Mouse (Mus musculus) small intestine, adult 2 months (tissue): ENCODE data around the gene Arhgap29.

ENCODE experiments used
- CTCF ChIP-seq: fragments of 200-500 bp; IDR thresholded peaks from 2 replicates; pipeline ENCODE4 v1.5.1; 2012; ENCODE audit warnings: low read depth, mild to moderate bottlenecking, control low read depth, inconsistent platforms, low read length, moderate library complexity, mixed read lengths; ENCODE audit not compliant: insufficient replicate concordance, insufficient read length; ENCODE audit errors: extremely low read depth
- POLR2A ChIP-seq: fragments of 200-500 bp; IDR thresholded peaks from 2 replicates; pipeline ENCODE4 v1.6.1; 2012; ENCODE audit warnings: low read depth, mild to moderate bottlenecking, control low read depth, inconsistent platforms, low read length, moderate library complexity

DNA sequence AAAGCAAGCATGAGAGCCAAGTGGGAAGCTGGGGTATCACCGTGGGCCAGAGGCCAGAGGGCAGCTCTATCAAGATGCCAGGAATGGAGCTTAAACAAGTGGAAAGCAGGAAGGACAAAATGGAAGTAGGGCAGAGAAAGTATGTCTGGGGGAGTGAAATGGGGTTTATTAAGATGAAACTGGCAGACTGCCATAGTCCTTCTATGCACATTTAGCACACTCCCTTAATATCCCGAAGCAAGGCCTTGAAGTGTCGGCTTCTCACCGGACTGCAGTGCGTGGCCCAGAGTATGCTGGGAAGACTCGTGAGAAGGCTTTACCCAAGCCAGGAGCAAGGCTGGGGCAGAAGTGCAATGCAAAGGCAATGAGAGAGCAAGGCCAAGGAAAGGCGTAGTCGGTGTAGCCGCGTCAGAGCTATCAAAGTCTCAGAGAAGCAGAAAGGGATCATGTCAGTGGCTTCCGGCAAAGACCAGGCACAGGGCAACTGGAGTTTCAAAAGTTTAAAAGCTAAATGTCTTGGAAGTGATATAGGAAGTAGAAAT is 11.1 kb upstream of the Arhgap29 start:
- no peak for TF ChIP-seq CTCF
- TF ChIP-seq POLR2A, result no peak
